Mouse (Mus musculus) ES-Bruce4 (cell line): ENCODE measurements at regions not wholly inside any gene's neighbourhood (a gene's known extent, or its start where the extent isn't known, plus 50 kb on each side); places are given as distances from the start of the nearest gene placed in this dataset.
"Not testable (repeated sequence)": the region's sequence is repeated elsewhere in the genome, so short reads cannot be mapped to it uniquely, and the experiment has no call there.

Experiments
- H3K27ac ChIP-seq: 2 replicates; pipeline ENCODE4 v1.5.1; 2012; ENCODE audit warnings: low read length, inconsistent platforms; ENCODE audit not compliant: insufficient read depth
- H3K27me3 ChIP-seq: 2 replicates; pipeline ENCODE4 v1.6.1; 2012; ENCODE audit warnings: mild to moderate bottlenecking, low read length, inconsistent platforms; ENCODE audit not compliant: control insufficient read depth, poor library complexity, insufficient read depth, severe bottlenecking
- H3K36me3 ChIP-seq: 2 replicates; pipeline ENCODE4 v1.6.1; 2012; ENCODE audit warnings: inconsistent platforms, mild to moderate bottlenecking, low read length, moderate library complexity; ENCODE audit not compliant: control insufficient read depth, poor library complexity, insufficient read depth, severe bottlenecking
- H3K4me1 ChIP-seq: one replicate; pipeline ENCODE4 v1.8.1; 2011; ENCODE audit warnings: low read length; ENCODE audit not compliant: control insufficient read depth, insufficient read depth
- H3K4me3 ChIP-seq: 2 replicates; pipeline ENCODE4 v1.5.1; 2011; ENCODE audit warnings: low read depth, mild to moderate bottlenecking, low read length
- H3K9ac ChIP-seq: 2 replicates; pipeline ENCODE4 v1.6.1; 2012; ENCODE audit warnings: low read depth, mild to moderate bottlenecking, inconsistent platforms; ENCODE audit not compliant: poor library complexity, severe bottlenecking
- H3K9me3 ChIP-seq: replicated peaks from 2 replicates; pipeline ENCODE4 v1.6.1; 2012; ENCODE audit warnings: mild to moderate bottlenecking, low read length, inconsistent platforms; ENCODE audit not compliant: control insufficient read depth, poor library complexity, insufficient read depth, severe bottlenecking
- CTCF ChIP-seq: IDR thresholded peaks from one replicate; pipeline ENCODE4 v1.8.1; 2011; ENCODE audit warnings: low read depth, low read length
- EP300 ChIP-seq: IDR thresholded peaks from 2 replicates; pipeline ENCODE4 v1.6.1; 2011; ENCODE audit warnings: low read depth, low read length; ENCODE audit not compliant: insufficient read depth
- POLR2A ChIP-seq: IDR thresholded peaks from one replicate; pipeline ENCODE4 v1.8.1; 2011; ENCODE audit warnings: low read length; ENCODE audit not compliant: insufficient read depth

DNA sequence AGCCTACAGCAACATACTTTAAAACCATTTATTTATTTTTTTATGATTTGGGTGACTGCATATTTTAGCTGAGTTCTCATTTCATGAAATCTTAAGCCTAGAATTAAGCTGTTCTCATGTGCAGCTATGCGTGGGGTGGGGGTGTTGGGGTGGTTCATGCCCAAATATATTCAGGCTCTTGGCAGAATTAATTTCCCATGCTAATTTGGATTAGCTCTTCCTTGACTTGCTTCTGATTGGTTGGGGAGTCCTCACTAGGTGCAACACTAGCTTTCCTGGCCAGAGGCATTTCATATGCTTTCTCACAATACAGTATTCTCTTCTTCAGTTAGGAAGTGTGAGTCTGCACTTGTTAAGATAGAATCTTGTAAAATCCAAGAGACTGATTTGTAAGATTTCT is 206.7 kb upstream of the Tram1l1 start:
- Histone ChIP-seq H3K4me1 (no peaks in the 10 kb centered on the region), H3K9me3 (no peaks in the 10 kb centered on the region), H3K27me3 (no peaks in the 10 kb centered on the region), H3K4me3 (no peak overlapping the region), H3K9ac (no peak overlapping the region), H3K27ac (no peak overlapping the region), H3K36me3 (no peaks in the 10 kb centered on the region)
- TF ChIP-seq EP300 (no peak), CTCF (no peak), POLR2A (no peak)

DNA sequence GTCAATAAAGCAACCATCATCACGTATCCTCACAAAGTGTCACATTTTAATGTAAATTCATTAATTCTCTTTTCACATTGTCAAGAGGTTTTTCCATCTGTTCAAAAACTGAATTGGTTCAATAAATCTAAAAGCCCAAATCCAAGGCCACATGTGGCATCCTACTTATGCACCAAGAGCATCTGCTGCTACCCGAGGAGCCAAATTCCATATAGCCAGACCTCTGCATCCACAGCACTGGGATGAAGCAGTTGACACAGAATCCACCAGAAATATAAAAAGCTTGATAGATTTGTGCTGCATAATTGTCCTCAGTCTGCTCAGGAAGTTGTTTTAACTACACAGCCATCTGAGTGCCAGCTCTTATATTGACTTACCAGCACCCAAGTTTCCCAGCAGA is 164.4 kb upstream of the Tram1l1 start:
- no peak overlapping the region for H3K27ac ChIP-seq
- no peak overlapping the region for H3K4me3 ChIP-seq
- no peaks in the 10 kb centered on the region for H3K27me3 ChIP-seq
- no peaks in the 10 kb centered on the region for H3K4me1 ChIP-seq
- H3K9me3 ChIP-seq: no peaks in the 10 kb centered on the region
- no peak overlapping the region for H3K9ac ChIP-seq
- no peak for TF ChIP-seq CTCF
- TF ChIP-seq EP300: no peak
- TF ChIP-seq POLR2A: no peak
- no peaks in the 10 kb centered on the region for H3K36me3 ChIP-seq

DNA sequence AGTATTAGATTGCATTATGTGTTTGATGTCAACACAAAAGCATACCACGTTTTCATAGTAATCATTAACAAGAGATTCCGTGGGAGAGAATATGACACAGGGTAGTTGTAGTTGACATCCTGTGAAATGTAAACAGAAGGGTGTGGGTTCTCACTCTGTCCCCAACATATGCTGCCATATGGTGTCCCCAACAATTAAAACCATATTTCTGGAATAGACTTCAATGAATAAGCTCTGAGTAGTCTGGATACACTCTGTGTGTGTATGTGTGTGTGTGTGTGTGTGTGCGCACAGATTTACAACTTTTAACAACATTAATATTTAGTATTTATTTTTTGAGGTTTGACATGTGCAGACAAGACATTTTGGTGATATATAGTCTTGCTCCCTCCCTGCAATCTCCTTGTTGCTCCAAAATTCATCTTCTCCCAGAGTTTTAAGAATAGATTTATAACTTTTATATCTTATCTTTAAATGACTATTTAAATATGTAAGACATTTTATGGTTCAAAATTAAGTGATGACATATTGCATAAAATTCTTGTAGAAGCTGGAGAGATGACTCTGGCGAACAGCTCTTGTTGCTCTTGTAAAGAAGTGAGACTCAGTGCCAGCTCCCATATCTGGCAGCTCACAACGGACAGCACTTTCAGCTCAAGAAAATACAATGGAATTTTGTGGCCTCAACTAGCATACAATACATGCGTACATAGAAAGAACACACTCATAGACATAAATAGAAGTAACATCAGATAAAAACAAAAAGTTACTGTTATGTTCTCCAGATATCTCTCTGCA is 162.6 kb upstream of the Tram1l1 start:
- Histone ChIP-seq H3K9ac (no peak overlapping the region), H3K4me1 (no peaks in the 10 kb centered on the region), H3K9me3 (no peaks in the 10 kb centered on the region), H3K27ac (no peak overlapping the region), H3K27me3 (no peaks in the 10 kb centered on the region), H3K4me3 (no peak overlapping the region), H3K36me3 (no peaks in the 10 kb centered on the region)
- no peak for TF ChIP-seq POLR2A
- no peak for TF ChIP-seq EP300
- TF ChIP-seq CTCF: no peak

DNA sequence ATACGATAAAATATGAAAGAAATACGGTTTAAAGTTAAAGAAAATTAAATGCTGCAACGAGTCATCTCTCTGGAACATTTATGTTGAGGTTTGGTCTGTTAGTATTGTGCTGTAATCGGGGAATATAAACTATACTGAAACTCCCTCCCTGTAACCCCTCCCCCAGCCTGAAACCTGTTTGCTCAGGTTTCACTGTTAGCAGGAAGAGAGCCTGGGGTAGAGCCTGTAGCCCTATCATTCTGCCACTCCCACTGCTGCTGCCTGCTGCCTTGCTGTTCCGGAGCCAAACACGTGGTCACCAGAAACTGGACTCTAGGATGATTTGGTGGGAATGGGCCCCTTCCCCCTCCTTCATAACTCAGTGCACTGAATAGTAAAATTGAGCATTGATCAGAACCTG is 127.3 kb upstream of the Tram1l1 start:
- H3K27ac ChIP-seq, H3K9me3 ChIP-seq, H3K4me1 ChIP-seq, H3K4me3 ChIP-seq, H3K36me3 ChIP-seq, H3K9ac ChIP-seq, H3K27me3 ChIP-seq: not testable (repeated sequence)

DNA sequence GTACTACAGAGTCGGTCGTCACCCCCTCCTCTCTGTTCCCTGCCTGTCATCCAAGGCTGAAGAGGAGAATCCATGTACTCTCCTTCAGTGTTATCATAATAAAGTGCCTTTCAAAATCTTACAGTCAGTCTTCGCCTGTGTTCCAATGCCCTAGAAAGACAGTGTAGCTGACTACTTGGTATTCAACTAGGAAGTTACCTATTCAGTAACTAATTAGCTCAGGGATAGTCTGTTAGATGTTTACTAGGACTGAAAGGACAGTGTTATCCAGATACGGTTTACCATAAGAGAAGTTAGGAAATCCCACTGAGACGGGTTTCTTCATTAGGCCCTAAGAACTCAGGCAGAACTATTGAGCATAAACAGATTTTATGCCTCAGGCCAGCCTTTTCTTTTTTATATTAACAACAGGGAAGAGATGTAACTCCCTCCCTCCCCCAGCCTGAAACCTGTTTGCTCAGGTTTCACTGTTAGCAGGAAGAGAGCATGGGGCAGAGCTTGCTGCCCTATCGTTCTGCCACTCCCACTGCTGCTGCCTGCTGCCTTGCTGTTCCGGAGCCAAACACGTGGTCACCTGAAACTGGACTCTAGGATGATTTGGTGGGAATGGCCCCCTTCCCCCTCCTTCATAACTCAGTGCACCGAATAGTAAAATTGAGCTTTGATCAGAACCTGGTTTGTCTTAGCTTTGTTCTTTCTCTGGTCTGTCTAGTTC is 120.3 kb upstream of the Tram1l1 start:
- not testable (repeated sequence) for H3K27ac ChIP-seq, H3K9ac ChIP-seq, H3K36me3 ChIP-seq, H3K4me3 ChIP-seq, H3K4me1 ChIP-seq, H3K27me3 ChIP-seq
- H3K9me3 ChIP-seq: peaks cover 21% of the 10 kb centered on the region

DNA sequence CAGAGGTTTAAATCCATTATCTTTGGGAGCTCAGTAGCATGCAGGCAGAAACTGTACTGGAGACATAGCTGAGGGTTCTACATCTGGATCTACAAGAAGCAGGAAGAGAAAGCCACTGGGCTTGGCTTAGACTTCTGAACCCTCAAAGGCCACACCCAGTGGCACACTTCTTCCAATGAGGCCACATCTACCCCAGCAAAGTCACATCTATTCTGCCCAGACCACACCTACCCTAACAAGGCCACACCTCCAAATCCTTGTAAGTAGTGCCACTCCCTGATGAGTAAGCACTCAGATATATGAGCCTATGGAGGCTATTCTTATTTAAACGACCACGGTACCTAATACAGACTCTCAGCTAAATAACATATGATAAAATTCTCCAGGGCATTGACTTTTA is 103.5 kb upstream of the Tram1l1 start:
- no peaks in the 10 kb centered on the region for H3K36me3 ChIP-seq
- H3K27ac ChIP-seq: no peak overlapping the region
- no peaks in the 10 kb centered on the region for H3K4me1 ChIP-seq
- H3K27me3 ChIP-seq: no peaks in the 10 kb centered on the region
- H3K4me3 ChIP-seq: no peak overlapping the region
- H3K9me3 ChIP-seq: no peaks in the 10 kb centered on the region
- no peak overlapping the region for H3K9ac ChIP-seq
- no peak for TF ChIP-seq EP300
- no peak for TF ChIP-seq POLR2A
- no peak for TF ChIP-seq CTCF
